Mouse (Mus musculus) thymus, adult 2 months (tissue): ENCODE results near the gene Lrfn2.

Source experiments
- CTCF ChIP-seq: fragments of 200-500 bp; IDR thresholded peaks from 2 replicates; pipeline ENCODE4 v1.5.1; 2012; ENCODE audit warnings: mild to moderate bottlenecking, control low read depth, low read length, moderate library complexity, borderline replicate concordance; ENCODE audit not compliant: control insufficient read depth, poor library complexity, insufficient read depth; ENCODE audit errors: extremely low read depth
- POLR2A ChIP-seq: fragments of 200-500 bp; IDR thresholded peaks from 2 replicates; pipeline ENCODE4 v1.6.1; 2012; ENCODE audit warnings: mild to moderate bottlenecking, low read length, control low read depth, moderate library complexity; ENCODE audit not compliant: control insufficient read depth, poor library complexity, insufficient read depth; ENCODE audit errors: extremely low read depth

DNA sequence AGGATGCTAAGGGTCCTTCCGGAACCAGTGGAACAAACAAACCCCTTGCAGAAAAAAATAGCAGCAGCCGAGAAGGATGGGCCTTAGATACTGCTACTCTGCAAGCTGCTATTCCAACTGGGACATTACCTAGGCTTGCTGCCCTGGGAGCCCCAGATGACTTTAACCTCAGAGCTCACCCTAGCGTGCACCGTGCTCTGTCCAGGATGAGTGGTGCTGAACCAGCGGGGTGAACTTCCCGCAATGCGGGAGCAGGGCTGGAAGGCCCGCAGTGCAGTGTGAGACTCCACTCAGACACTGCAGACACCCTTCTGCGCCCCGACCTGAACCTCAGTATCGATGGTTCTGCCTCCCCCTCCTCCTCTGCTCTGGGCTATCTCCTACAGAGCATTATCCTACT is 14.8 kb upstream of the Lrfn2 start:
- TF ChIP-seq CTCF (no peak), POLR2A (no peak)
